Mouse (Mus musculus) left cerebral cortex, postnatal 25 days (tissue): ENCODE data around the gene Rbbp4. TPM values are rescaled to one million over a fixed set of nuclear protein-coding genes. Genes with fewer than 3 reads are reported as not detected.

Experiments
- DNase-seq, 2 experiments: peaks; one replicate each; pipeline ENCODE4 v3.0.0; 2022; ENCODE audit warnings: low spot score in 2 of 2, mixed read lengths in 1 of 2
- intact Hi-C: fragments of 180-260 bp; cut with DNase I; formaldehyde crosslinking; loops from one replicate; pipeline ENCODE4 v1.15.1; 2025
- total RNA-seq, 2 experiments: library from RNA; stranded (reverse); gene quantifications; 2 replicates each; pipeline ENCODE4 v1.2.3; 2021

The Rbbp4 gene
- total RNA-seq, 2 experiments from 2014 or later, result 121 to 127 TPM

GRCm38 (mm10) chr4:129357613-129358163 is 22.5 kb upstream of the Rbbp4 start:
- intact Hi-C loops, result no loop called here
- DNase-seq, result no peak

- intact Hi-C loops, result no loop called here
- DNase-seq, result peak; percentile 8 to 34
These were observed 19.1 kb upstream of the Rbbp4 start for GRCm38 (mm10) chr4:129354236-129354635.

- no peak for DNase-seq
- intact Hi-C loops, result no loop called here
These were observed 18.0 kb upstream of the Rbbp4 start for GRCm38 (mm10) chr4:129353176-129353575.

GRCm38 (mm10) chr4:129351111-129351510 is 15.9 kb upstream of the Rbbp4 start:
- intact Hi-C loops, result loop anchor here (1.0 kb wide), 1 partner anchor 26 kb away; no protein-coding TSS in a partner anchor

GRCm38 (mm10) chr4:129350644-129351043 is 15.5 kb upstream of the Rbbp4 start:
- intact Hi-C loops, result loop anchor here (1.0 kb wide), 2 partner anchors 27 to 105 kb away; no protein-coding TSS in a partner anchor
- peak; percentile 55 to 63 for DNase-seq

More at GRCm38 (mm10) chr4:129351111-129351510, 15.9 kb upstream of the Rbbp4 start:
- peak; percentile 54 to 91 for DNase-seq

GRCm38 (mm10) chr4:129346481-129347154 is 11.4 kb upstream of the Rbbp4 start:
- intact Hi-C loops, result no loop called here
- peak; percentile 62 to 67 for DNase-seq

- no peak for DNase-seq
- intact Hi-C loops, result no loop called here
These were observed 7.5 kb upstream of the Rbbp4 start for GRCm38 (mm10) chr4:129342705-129343104.

GRCm38 (mm10) chr4:129341888-129342287 is 6.7 kb upstream of the Rbbp4 start:
- intact Hi-C loops, result no loop called here
- no peak for DNase-seq

GRCm38 (mm10) chr4:129339743-129340142 is 4.6 kb upstream of the Rbbp4 start:
- intact Hi-C loops, result no loop called here
- DNase-seq, result no peak

GRCm38 (mm10) chr4:129336291-129336690 is 1.1 kb upstream of the Rbbp4 start:
- no peak for DNase-seq
- intact Hi-C loops, result no loop called here

GRCm38 (mm10) chr4:129334677-129335215 is 424 bp downstream of the Rbbp4 start:
- DNase-seq, result no peak
- intact Hi-C loops, result loop anchor here (1.0 kb wide), 1 partner anchor 127 kb away; the partner anchor contains the start of gene Bsdc1

- DNase-seq, result no peak
- intact Hi-C loops, result no loop called here
These were observed 2.3 kb downstream of the Rbbp4 start for GRCm38 (mm10) chr4:129332846-129333245.

- no peak for DNase-seq
- intact Hi-C loops, result no loop called here
These were observed 9.0 kb downstream of the Rbbp4 start for GRCm38 (mm10) chr4:129326191-129326590.

- intact Hi-C loops, result no loop called here
- peak in 1 of 2 experiments; percentile 64 for DNase-seq
These were observed 10.4 kb downstream of the Rbbp4 start for GRCm38 (mm10) chr4:129324756-129325155.

GRCm38 (mm10) chr4:129323491-129323890 is 11.7 kb downstream of the Rbbp4 start:
- intact Hi-C loops, result no loop called here
- no peak for DNase-seq

- intact Hi-C loops, result no loop called here
- peak in 1 of 2 experiments; percentile 67 for DNase-seq
These were observed 13.1 kb downstream of the Rbbp4 start for GRCm38 (mm10) chr4:129322042-129322441.

- DNase-seq, result no peak
- intact Hi-C loops, result no loop called here
These were observed 14.3 kb downstream of the Rbbp4 start for GRCm38 (mm10) chr4:129320876-129321275.

GRCm38 (mm10) chr4:129313886-129314285 is 21.3 kb downstream of the Rbbp4 start:
- intact Hi-C loops, result no loop called here
- DNase-seq, result no peak

- no peak for DNase-seq
- intact Hi-C loops, result no loop called here
These were observed 27.2 kb downstream of the Rbbp4 start for GRCm38 (mm10) chr4:129307936-129308335.

GRCm38 (mm10) chr4:129304306-129304705 is 30.9 kb downstream of the Rbbp4 start:
- intact Hi-C loops, result no loop called here
- DNase-seq, result no peak

GRCm38 (mm10) chr4:129303816-129304215 is 31.4 kb downstream of the Rbbp4 start:
- intact Hi-C loops, result no loop called here
- no peak for DNase-seq
